Mouse (Mus musculus) bone marrow macrophage, adult 2 months (primary cell): Measurements from ENCODE around the gene Prkd2.

Source experiments
- CTCF ChIP-seq: IDR thresholded peaks from 2 replicates; pipeline ENCODE4 v1.5.1; 2012; ENCODE audit warnings: low read depth, mild to moderate bottlenecking, low read length, moderate library complexity
- POLR2A ChIP-seq: IDR thresholded peaks from 2 replicates; pipeline ENCODE4 v1.6.1; 2012; ENCODE audit warnings: mild to moderate bottlenecking, low read depth, low read length, borderline replicate concordance

- TF ChIP-seq CTCF: no peak
- TF ChIP-seq POLR2A: no peak
Observed at GRCm38 (mm10) chr7:16918014-16918413, 75.3 kb downstream of the Prkd2 start.
